Mouse (Mus musculus) leukemia stem cell, adult 10-12 weeks (primary cell): ENCODE results near the gene Ttk. TPM values are rescaled to one million over a fixed set of nuclear protein-coding genes. Genes with fewer than 3 reads are reported as not detected.

Experiments used
- polyA plus RNA-seq: library from polyadenylated mRNA; stranded (reverse); fragments of >175 nt; gene quantifications from 2 replicates; pipeline ENCODE4 v1.2.3, GENCODE M21; 2012; ENCODE audit warnings: low replicate concordance

The Ttk gene
- polyA plus RNA-seq: 0.65 and 1.3 TPM in 2 replicates

DNA sequence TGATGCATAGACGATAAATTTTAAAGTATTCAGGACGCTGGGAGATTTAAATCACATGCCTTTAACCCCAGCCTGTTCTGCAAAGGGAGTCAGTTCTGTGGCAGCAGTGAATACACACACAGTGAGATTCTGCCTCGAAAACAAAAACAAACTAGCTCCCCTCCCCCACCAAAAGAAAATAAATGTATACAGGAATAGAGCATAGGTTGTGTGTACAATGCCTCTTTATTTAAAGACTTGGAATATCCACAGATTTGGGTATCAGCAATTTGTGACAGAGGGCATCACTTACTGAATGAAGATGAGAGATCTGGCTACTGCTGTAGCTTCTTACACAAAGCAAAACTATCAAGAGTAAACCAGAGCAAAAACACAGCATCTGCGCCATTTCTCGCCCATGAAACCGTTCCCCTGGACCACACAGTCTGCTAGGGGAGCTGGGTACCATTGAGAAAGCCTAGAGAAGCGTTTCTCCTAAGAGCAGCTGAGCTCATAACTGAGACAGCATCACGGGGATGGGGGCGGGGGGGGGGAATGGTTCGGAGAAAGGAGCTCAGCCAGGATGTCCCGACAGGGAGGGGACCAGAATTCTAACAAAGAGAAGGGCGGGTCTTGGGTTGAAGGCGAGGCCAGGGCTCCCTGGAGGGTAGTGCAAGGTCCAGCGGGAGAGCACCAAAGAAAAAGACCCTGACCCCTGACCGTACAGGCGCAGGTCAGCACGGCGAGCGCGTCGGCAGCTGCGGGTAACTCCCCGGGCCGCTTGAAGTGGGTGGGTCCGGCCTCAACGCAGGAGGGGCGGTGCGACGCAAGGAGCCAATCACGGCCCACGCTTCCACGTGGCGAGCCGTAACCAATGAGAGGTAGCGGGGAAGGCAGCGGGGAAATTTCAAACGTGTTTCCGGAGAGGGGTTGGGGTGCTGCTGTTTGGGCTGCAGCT, at the start of gene Ttk:
Ttk (plus strand) TSS at position 879 of the 937 bp plus-strand sequence.

DNA sequence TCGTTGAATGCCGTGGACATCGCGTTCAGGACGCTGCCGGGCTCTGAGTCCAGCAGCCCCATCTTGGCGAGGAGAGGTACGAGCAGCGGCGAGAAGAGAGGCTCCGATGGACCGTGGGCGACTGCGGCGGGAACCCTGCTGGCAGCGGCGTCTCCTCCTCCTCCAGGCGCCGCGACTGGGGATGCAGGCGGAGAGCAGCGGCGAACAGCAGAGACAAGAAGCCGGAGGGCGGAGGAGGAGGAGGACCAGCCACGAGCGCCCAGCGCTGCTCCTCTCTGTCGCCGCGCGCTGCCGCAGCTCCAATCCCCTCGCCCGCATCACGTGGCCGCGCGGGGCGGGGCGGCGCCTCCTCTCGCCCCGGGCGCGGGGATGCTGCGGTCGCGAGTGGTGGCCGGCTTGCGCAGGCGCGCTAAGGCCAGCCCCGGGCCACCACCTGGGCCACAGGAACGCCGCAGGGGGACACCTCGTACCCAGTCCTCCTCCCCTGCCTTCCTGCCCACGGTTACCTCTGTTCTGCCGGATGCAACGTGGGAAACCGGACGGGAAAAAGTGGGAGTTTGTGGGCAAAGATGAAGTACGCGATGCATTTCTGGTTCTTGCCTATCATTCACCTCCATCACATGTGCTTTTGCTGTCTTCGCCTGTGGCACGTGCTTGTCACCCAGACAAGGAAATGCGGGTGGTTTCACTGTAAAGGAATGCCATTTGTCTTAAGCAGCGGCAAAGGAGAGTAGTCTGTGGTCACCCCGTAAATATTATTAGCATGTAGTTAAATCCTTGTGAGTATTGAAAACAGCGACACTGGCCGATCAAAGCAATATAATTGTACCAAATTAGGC, 28.3 kb upstream of the Ttk start, which contains the start of gene Elovl4:
Elovl4 (minus strand) TSS at position 301 of the 839 bp plus-strand sequence.

Other genes with a start within 250 kb of the Ttk start
- not detected in 2 replicates for gene Elovl4, start 28.4 kb upstream of the Ttk start, polyA plus RNA-seq
- 8.8 and 13.6 TPM in 2 replicates for gene Bckdhb, start 90.5 kb downstream of the Ttk start, polyA plus RNA-seq